Mouse (Mus musculus): ENCODE data around the gene Olfr486.

The Olfr486 gene

GRCm38 (mm10) chr7:108172642-108173041, at the start of gene Olfr486:
TSS of gene Olfr486 (minus strand) at chr7:108172742.
- WGBS: 91% methylated on average over 1 of the region's 1 CpGs

DNA sequence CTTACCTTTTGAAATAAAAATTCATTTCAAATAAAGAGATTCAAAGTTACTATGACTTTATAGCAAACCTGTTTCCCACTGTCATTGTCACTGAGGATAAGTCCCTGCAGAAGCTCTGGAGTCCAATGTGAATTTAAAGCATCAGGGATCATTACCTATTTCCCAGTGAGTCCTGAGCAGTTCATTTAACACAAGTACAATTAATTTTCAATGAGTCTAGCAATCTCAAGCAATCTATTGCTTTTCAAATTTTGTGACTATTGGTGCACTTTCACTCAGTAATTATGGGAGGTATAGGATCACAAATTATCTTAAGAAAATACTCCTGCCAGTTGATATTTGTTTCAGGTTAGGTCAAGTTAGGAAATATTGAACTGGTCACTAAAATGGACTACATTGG, 42.0 kb upstream of the Olfr486 start, which contains the start of gene Olfr487:
TSS of gene Olfr487 (minus strand) at position 101 of the 400 bp plus-strand sequence.

DNA sequence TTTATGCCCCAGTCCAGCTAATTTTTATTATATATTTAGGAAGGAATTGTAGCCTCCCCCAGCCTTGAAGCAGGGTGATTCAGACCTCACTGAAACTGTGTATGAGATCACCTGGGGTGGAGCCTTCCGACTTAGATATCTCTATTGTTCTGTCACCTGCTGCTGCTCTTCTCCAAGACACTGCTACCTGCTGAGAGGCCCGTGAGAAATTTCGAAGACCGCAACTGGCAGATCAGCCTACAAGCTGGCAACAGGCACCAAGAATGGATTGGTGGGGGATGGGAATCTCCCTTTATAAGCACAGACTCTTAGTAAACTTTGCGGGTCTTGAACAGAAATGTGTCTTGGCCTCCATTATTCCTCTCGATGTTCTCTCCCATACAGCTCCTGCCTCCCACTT, 24.4 kb upstream of the Olfr486 start:
- 56% methylated on average over 6 of the region's 6 CpGs for WGBS

- 58% methylated on average over 3 of the region's 3 CpGs for WGBS
Measured at GRCm38 (mm10) chr7:108196337-108196736, 23.8 kb upstream of the Olfr486 start.

DNA sequence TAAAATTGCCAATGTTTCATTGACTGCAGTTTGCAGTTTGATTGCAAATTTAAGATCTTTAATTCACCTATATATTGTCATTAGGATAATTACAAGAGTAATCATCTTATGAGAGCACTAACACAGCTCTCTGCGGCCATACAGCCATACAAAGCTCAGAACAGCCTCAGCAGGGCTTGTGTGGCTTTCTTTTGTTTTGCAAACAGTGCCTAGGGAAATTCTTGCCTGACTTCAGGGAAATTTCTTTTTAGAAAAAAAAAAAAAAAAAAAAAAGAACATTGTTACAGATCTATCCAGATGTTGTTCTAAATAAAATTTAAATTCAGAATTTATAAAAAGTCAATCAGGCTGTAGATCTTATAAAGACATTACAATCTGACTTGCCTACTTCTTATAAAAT, 20.2 kb upstream of the Olfr486 start:
- 44% methylated on average over 1 of the region's 1 CpGs for WGBS

DNA sequence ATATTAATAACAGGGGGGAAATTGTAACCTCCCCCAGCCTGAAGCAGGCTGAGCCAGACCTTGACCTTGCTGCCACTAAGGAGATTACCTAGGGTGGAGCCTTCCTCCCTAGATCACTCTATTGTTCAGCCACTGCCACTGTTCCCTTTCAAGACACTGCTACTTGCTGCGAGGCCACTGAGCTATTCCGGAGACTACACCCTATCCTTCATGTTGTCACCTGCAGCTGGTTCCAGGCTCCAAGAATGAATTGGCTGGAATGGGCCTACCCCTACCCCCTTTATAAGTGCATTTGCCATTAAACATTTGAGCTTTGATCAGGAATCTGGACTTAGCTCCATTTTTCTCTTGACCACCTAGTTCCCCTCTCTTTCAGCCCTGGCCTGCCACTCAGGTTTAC, 18.7 kb upstream of the Olfr486 start:
- 67% methylated on average over 2 of the region's 2 CpGs for WGBS

DNA sequence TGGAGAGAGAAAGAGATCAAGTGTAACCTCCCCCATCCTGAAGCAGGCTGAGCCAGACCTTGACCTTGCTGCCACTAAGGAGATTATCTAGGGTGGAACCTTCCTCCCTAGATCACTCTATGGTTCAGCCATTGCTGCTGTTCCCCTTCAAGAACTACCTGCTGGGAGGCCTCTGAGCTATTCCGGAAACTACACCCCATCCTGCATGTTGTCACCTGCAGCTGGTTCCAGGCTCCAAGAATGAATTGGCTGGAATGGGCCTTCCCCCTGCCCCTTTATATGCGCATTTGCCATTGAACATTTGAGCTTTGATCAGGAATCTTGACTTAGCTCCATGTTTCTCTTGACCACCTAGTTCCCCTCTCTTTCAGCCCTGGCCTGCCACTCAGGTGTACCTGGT, 12.7 kb upstream of the Olfr486 start:
- 92% methylated on average over 2 of the region's 2 CpGs for WGBS

DNA sequence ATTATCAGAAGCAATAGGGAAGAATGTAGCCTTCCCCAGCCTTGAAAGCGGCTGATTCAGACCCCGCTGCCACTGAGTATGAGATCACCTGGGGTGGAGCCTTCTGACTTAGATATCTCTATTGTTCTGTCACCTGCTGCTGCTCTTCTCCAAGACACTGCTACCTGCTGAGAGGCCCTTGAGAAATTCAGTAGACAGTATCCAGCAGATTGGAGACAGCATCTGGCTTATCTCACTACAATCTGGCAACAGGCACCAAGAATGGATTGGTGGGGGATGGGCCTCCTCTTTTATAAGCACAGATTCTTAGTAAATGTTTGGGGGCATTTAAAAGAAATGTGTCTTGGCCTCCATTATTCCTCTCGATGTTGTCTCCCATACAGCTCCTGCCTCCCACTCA, 11.9 kb upstream of the Olfr486 start:
- 82% methylated on average over 3 of the region's 3 CpGs for WGBS

GRCm38 (mm10) chr7:108159771-108160170, 12.8 kb downstream of the Olfr486 start, which contains the start of gene Olfr485:
TSS of gene Olfr485 (minus strand) at chr7:108159871.

GRCm38 (mm10) chr7:108127349-108127748, 45.2 kb downstream of the Olfr486 start, which contains the start of gene Olfr484:
TSS of gene Olfr484 (minus strand) at chr7:108127449.

